Mouse (Mus musculus): ENCODE measurements around the gene Cfdp1. TPM values are rescaled to one million over a fixed set of nuclear protein-coding genes. Genes with fewer than 3 reads are reported as not detected.
A peak's percentile ranks its signal among the peaks of the same experiment; 100 is the strongest.

Gene Cfdp1
- polyA plus RNA-seq, 1 experiment: 149 TPM

GRCm38 (mm10) chr8:111746582-111747465, 107.3 kb downstream of the Cfdp1 start:
- H3K4me1 ChIP-seq (ENCODE audit: control insufficient read depth, insufficient read depth, low read length): peaks cover 17% of the 10 kb centered on the region
- TF ChIP-seq POLR2A (IDR thresholded peaks at IDR 0.05; ENCODE audit: low read depth, low read length): no peak
- no peak for TF ChIP-seq CTCF (IDR thresholded peaks at IDR 0.05; ENCODE audit: borderline replicate concordance, insufficient read depth, low read length)
- peak overlapping the region; percentile 99 for H3K27ac ChIP-seq (ENCODE audit: insufficient read depth, low read length)
- no peak overlapping the region for H3K4me3 ChIP-seq (ENCODE audit: insufficient read depth, low read length)

- H3K27ac ChIP-seq (ENCODE audit: insufficient read depth, low read length): peak overlapping the region; percentile 99
- peak; percentile 47 for TF ChIP-seq POLR2A (IDR thresholded peaks at IDR 0.05; ENCODE audit: low read depth, low read length)
- no peak for TF ChIP-seq CTCF (IDR thresholded peaks at IDR 0.05; ENCODE audit: borderline replicate concordance, insufficient read depth, low read length)
- H3K4me3 ChIP-seq (ENCODE audit: insufficient read depth, low read length): peak overlapping the region; percentile 20
- H3K4me1 ChIP-seq (ENCODE audit: control insufficient read depth, insufficient read depth, low read length): peaks cover 22% of the 10 kb centered on the region
Observed at GRCm38 (mm10) chr8:111745591-111746418, 108.3 kb downstream of the Cfdp1 start.

GRCm38 (mm10) chr8:111745086-111745485, 109.0 kb downstream of the Cfdp1 start:
- TF ChIP-seq CTCF (IDR thresholded peaks at IDR 0.05; ENCODE audit: borderline replicate concordance, insufficient read depth, low read length) (no peak), POLR2A (IDR thresholded peaks at IDR 0.05; ENCODE audit: low read depth, low read length) (no peak)
- H3K4me3 ChIP-seq (ENCODE audit: insufficient read depth, low read length): no peak overlapping the region
- H3K27ac ChIP-seq (ENCODE audit: insufficient read depth, low read length): peak overlapping the region; percentile 99
- peaks cover 27% of the 10 kb centered on the region for H3K4me1 ChIP-seq (ENCODE audit: control insufficient read depth, insufficient read depth, low read length)

GRCm38 (mm10) chr8:111743792-111744696, 110.0 kb downstream of the Cfdp1 start, which contains the start of gene Bcar1:
Gene Bcar1, minus strand, starts transcription at chr8:111743809.
- H3K4me3 ChIP-seq (ENCODE audit: insufficient read depth, low read length): peak within 1 kb of the TSS; percentile 93
- peaks cover 27% of the 10 kb centered on the region for H3K4me1 ChIP-seq (ENCODE audit: control insufficient read depth, insufficient read depth, low read length)
- H3K27ac ChIP-seq (ENCODE audit: insufficient read depth, low read length): peak within 1 kb of the TSS; percentile 99
- TF ChIP-seq POLR2A (IDR thresholded peaks at IDR 0.05; ENCODE audit: low read depth, low read length) (peak; percentile 20; the same call in 1 of the 2 replicates), CTCF (IDR thresholded peaks at IDR 0.05; ENCODE audit: borderline replicate concordance, insufficient read depth, low read length) (no peak)

GRCm38 (mm10) chr8:111743101-111743791, 110.8 kb downstream of the Cfdp1 start:
- TF ChIP-seq POLR2A (IDR thresholded peaks at IDR 0.05; ENCODE audit: low read depth, low read length): peak; percentile 21; the same call in 1 of the 2 replicates
- no peak for TF ChIP-seq CTCF (IDR thresholded peaks at IDR 0.05; ENCODE audit: borderline replicate concordance, insufficient read depth, low read length)
- Histone ChIP-seq H3K4me3 (ENCODE audit: insufficient read depth, low read length) (peak overlapping the region; percentile 93), H3K4me1 (ENCODE audit: control insufficient read depth, insufficient read depth, low read length) (peaks cover 24% of the 10 kb centered on the region), H3K27ac (ENCODE audit: insufficient read depth, low read length) (peak overlapping the region; percentile 45)

DNA sequence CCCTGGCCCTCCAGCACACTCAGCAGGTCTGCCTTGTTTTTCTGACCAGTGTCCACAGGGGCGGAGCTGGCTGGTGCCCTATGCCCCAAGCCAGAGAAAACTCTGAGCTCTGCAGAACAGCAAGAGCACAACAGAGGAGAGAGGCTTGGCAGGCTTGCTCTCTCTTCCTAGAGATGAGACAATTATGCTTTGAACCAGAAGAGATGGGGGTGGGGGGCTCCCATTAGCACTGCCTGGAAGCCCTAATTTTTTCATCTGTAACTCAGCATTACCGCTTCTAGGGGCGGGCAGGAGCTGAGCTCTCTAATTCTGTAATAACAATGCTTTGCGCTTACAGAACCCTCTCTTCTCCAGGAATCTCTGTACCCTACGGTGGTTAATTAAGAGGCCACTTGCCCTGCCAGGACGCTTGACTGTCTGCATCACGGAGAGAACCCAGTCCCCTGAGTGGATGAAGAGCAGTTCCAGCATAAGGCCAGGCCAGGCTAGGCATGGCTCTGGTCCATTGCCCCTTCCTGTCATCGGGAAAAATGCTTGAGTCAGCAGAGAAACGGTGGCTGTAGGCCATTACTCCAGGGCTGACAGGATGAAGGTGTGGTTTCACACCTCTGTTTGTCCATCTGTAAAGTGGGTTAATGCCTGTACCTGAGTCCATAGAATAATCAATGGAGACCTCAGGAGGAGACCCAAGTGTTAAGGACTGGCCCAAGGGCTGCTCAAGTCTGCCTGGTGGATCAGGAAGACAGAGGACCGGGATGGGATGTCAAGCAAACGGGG, 111.6 kb downstream of the Cfdp1 start:
- peaks cover 20% of the 10 kb centered on the region for H3K4me1 ChIP-seq (ENCODE audit: control insufficient read depth, insufficient read depth, low read length)
- H3K27ac ChIP-seq (ENCODE audit: insufficient read depth, low read length): peak overlapping the region; percentile 45; the same call in 1 of the 2 replicates

GRCm38 (mm10) chr8:111741556-111741955, 112.5 kb downstream of the Cfdp1 start:
- TF ChIP-seq CTCF (IDR thresholded peaks at IDR 0.05; ENCODE audit: borderline replicate concordance, insufficient read depth, low read length) (no peak), POLR2A (IDR thresholded peaks at IDR 0.05; ENCODE audit: low read depth, low read length) (no peak)
- Histone ChIP-seq H3K4me1 (ENCODE audit: control insufficient read depth, insufficient read depth, low read length) (peaks cover 28% of the 10 kb centered on the region), H3K27ac (ENCODE audit: insufficient read depth, low read length) (no peak overlapping the region), H3K4me3 (ENCODE audit: insufficient read depth, low read length) (peak overlapping the region; percentile 93)

More for the DNA sequence above, 111.6 kb downstream of the Cfdp1 start:
- H3K4me3 ChIP-seq (ENCODE audit: insufficient read depth, low read length): peak overlapping the region; percentile 93
- TF ChIP-seq CTCF (IDR thresholded peaks at IDR 0.05; ENCODE audit: borderline replicate concordance, insufficient read depth, low read length) (no peak), POLR2A (IDR thresholded peaks at IDR 0.05; ENCODE audit: low read depth, low read length) (no peak)

- no peak for TF ChIP-seq CTCF (IDR thresholded peaks at IDR 0.05; ENCODE audit: borderline replicate concordance, insufficient read depth, low read length)
- no peak for TF ChIP-seq POLR2A (IDR thresholded peaks at IDR 0.05; ENCODE audit: low read depth, low read length)
- Histone ChIP-seq H3K27ac (ENCODE audit: insufficient read depth, low read length) (no peak overlapping the region), H3K4me3 (ENCODE audit: insufficient read depth, low read length) (no peak overlapping the region), H3K4me1 (ENCODE audit: control insufficient read depth, insufficient read depth, low read length) (peaks cover 33% of the 10 kb centered on the region)
Observed at GRCm38 (mm10) chr8:111740994-111741393, 113.1 kb downstream of the Cfdp1 start.
